Mouse (Mus musculus): ENCODE results near the gene Zbtb26. TPM values are rescaled to one million over a fixed set of nuclear protein-coding genes. Genes with fewer than 3 reads are reported as not detected.

Zbtb26 gene
- total and polyA plus RNA-seq, 3 experiments = 4.2 to 5.0 TPM; not detected in 1

- TF ChIP-seq E2F4 (IDR thresholded peaks at IDR 0.05; ENCODE audit: borderline replicate concordance, low read depth, low read length) = no peak
Observed at GRCm38 (mm10) chr2:37430593-37431464, 12.1 kb downstream of the Zbtb26 start (continued).

GRCm38 (mm10) chr2:37423671-37424070 is 19.3 kb downstream of the Zbtb26 start:
- H3K9me3 ChIP-seq (replicated peaks; ENCODE audit: insufficient read depth, low read length) = no peaks in the 10 kb centered on the region
- DNase-seq (ENCODE audit: low read depth, low spot score) = peak; percentile 56
- H3K4me3 ChIP-seq (ENCODE audit: control insufficient read depth in 1 of 2, insufficient read depth in 1 of 2, low read depth in 2 of 2, low read length in 2 of 2) = no peak overlapping the region; a peak in 1 of 4 replicates
- H3K79me2 ChIP-seq (ENCODE audit: control insufficient read depth, insufficient read depth, low read length, poor library complexity) = peaks cover 21% of the 10 kb centered on the region
- H3K36me3 ChIP-seq (ENCODE audit: control insufficient read depth in 1 of 2, insufficient read depth in 2 of 2, low read length in 2 of 2) = peaks cover 4 to 41% of the 10 kb centered on the region in 2 experiments
- H3K9ac ChIP-seq (ENCODE audit: control insufficient read depth, low read depth, low read length, poor library complexity, severe bottlenecking) = no peak overlapping the region
- TF ChIP-seq CTCF (IDR thresholded peaks at IDR 0.05 in 2 of 3, conservative IDR thresholded peaks at IDR 0.05 in 1 of 3; ENCODE audit: control insufficient read depth in 1 of 3, insufficient read depth in 1 of 3, low read depth in 2 of 3, low read length in 3 of 3, poor library complexity in 1 of 3, severe bottlenecking in 1 of 3) = no peak
- TF ChIP-seq ZNF384 (IDR thresholded peaks at IDR 0.05; ENCODE audit: low read depth, low read length) = no peak
- TF ChIP-seq MYC (IDR thresholded peaks at IDR 0.05; ENCODE audit: low read depth, low read length) = no peak
- TF ChIP-seq POLR2A (IDR thresholded peaks at IDR 0.05; ENCODE audit: control insufficient read depth in 1 of 2, insufficient read depth in 1 of 2, low read depth in 1 of 2, low read length in 2 of 2, poor library complexity in 1 of 2) = no peak
- TF ChIP-seq TAL1 (IDR thresholded peaks at IDR 0.05; ENCODE audit: low read length) = no peak
- TF ChIP-seq RAD21 (IDR thresholded peaks at IDR 0.05; ENCODE audit: low read depth, low read length) = no peak
- TF ChIP-seq E2F4 (IDR thresholded peaks at IDR 0.05; ENCODE audit: borderline replicate concordance, low read depth, low read length) = no peak
- no peak for TF ChIP-seq POLR2AphosphoS5 (IDR thresholded peaks at IDR 0.05; ENCODE audit: borderline replicate concordance, low read depth, low read length)
- no peak for TF ChIP-seq ELF1 (IDR thresholded peaks at IDR 0.05; ENCODE audit: low read depth, low read length)
- TF ChIP-seq ZKSCAN1 (IDR thresholded peaks at IDR 0.05; ENCODE audit: low read depth, low read length) = no peak
- TF ChIP-seq MAFK (IDR thresholded peaks at IDR 0.05; ENCODE audit: borderline replicate concordance, low read depth, low read length) = no peak
- TF ChIP-seq CHD1 (IDR thresholded peaks at IDR 0.05; ENCODE audit: low read depth, low read length) = no peak
- no peak for TF ChIP-seq BHLHE40 (IDR thresholded peaks at IDR 0.05; ENCODE audit: borderline replicate concordance, low read depth, low read length)
- TF ChIP-seq SIN3A (IDR thresholded peaks at IDR 0.05; ENCODE audit: low read length) = no peak
- TF ChIP-seq MAZ (IDR thresholded peaks at IDR 0.05; ENCODE audit: low read depth, low read length) = no peak
- no peak for TF ChIP-seq KAT2A (conservative IDR thresholded peaks at IDR 0.05; ENCODE audit: low read depth, low read length)
- no peak for TF ChIP-seq MYB (IDR thresholded peaks at IDR 0.05; ENCODE audit: low read depth, low read length)
- no peak for TF ChIP-seq NRF1 (IDR thresholded peaks at IDR 0.05; ENCODE audit: insufficient read depth, low read depth, low read length, poor library complexity, severe bottlenecking)
- H3K4me1 ChIP-seq (ENCODE audit: control insufficient read depth in 1 of 2, insufficient read depth in 2 of 2, low read length in 2 of 2) = peaks cover 5 to 6% of the 10 kb centered on the region in 2 experiments
- H3K27ac ChIP-seq (ENCODE audit: control insufficient read depth, low read depth, low read length) = no peak overlapping the region
- no peaks in the 10 kb centered on the region for H3K27me3 ChIP-seq (ENCODE audit: control insufficient read depth in 1 of 2, insufficient read depth in 2 of 2, low read length in 2 of 2)
